Mouse (Mus musculus): ENCODE measurements at regions not wholly inside any gene's neighbourhood (a gene's known extent, or its start where the extent isn't known, plus 50 kb on each side); places are given as distances from the start of the nearest gene placed in this dataset.
"Not testable (repeated sequence)": the region's sequence is repeated elsewhere in the genome, so short reads cannot be mapped to it uniquely, and the experiment has no call there.

DNA sequence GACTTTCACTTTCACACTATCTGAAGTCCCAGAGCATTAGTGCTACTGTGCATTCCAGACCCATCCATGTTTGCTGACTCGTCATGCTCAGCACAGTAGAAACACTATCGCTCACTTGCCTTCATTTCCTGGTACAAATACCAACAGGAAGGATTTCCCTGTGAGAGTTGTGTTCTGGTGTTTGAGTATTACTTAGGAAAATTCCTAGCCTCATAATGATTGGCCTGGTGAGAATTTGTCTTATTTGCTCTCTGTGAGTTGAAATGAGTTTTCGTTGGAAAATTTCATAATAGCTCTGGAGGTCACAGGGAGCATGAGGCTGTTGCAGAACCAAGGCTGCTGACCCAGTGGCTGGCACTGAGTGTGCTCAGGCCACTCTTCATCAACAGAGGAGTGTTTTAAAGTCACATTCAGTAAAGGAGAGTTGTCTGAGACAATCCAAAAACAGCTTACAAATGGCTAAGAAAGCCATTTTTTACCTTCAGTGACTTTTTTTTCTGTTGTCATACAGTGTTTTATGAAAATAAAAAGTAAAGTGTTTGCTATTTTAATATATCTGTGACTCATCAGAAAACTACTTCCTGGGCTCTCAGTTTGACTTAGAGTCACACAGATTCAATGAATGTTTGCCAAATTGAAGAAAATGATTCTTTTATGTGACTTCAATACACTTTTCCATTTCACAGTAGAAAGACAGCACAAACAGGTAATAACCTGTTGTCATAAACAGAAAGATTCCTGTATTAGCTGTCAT lies 64.4 kb upstream of the Zcchc2 start:
- no peak overlapping the region for H3K9ac ChIP-seq
- H3K27ac ChIP-seq (replicated peaks) = no peak overlapping the region
- H3K36me3 ChIP-seq = no peaks in the 10 kb centered on the region
- H3K4me2 ChIP-seq = no peak overlapping the region
- ATAC-seq (ENCODE audit: low FRiP score, low read depth) = no peak
- no peaks in the 10 kb centered on the region for H3K4me1 ChIP-seq (replicated peaks)
- 76% methylated on average over 3 of the region's 3 CpGs for WGBS
- no peaks in the 10 kb centered on the region for H3K9me3 ChIP-seq
- no peak overlapping the region for H3K4me3 ChIP-seq
- H3K27me3 ChIP-seq = no peaks in the 10 kb centered on the region

DNA sequence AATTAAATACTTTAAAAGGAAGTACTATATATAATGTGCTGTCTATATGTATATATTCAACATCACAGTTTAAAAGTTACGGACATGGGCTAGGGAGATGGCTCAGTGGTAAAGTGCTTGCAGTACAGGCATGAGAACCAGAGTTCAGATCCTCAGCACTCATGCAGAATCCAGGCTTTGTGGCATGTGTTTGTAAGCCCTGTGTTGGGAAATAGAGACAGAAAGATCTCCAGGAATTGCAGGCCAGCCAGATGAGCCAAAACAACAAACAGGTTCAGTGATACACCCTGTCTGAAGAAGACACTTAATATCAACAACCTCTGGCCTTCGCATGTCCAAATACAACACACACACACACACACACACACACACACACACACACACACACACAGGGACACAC lies 63.3 kb upstream of the Zcchc2 start:
- WGBS = 96% methylated on average over 2 of the region's 2 CpGs
- ATAC-seq (ENCODE audit: low FRiP score, low read depth) = no peak
- H3K4me2 ChIP-seq = no peak overlapping the region

DNA sequence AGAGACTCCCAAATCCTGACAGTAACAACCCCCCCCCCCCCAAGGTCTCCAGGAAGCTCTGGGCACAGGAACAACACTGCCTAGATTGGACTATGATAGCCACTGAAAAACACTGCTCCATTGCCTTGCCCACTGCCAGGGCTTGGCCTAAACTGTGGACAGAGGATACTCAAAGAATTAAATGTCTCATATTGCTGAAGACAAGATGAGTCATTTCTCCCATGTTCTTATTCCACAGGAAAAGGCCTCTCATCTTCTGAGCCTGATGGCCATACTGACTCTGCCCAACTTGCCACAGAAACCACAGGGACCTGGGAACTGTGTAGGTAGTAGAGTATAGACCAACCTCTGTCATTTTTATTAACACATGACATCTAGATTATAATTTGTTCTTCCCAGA lies 59.4 kb upstream of the Zcchc2 start:
- no peak overlapping the region for H3K27ac ChIP-seq (replicated peaks)
- H3K4me2 ChIP-seq = no peak overlapping the region
- no peaks in the 10 kb centered on the region for H3K27me3 ChIP-seq
- H3K4me3 ChIP-seq = no peak overlapping the region
- no peaks in the 10 kb centered on the region for H3K36me3 ChIP-seq
- H3K9ac ChIP-seq = no peak overlapping the region
- no peaks in the 10 kb centered on the region for H3K9me3 ChIP-seq
- ATAC-seq (ENCODE audit: low FRiP score, low read depth) = no peak
- no peaks in the 10 kb centered on the region for H3K4me1 ChIP-seq (replicated peaks)

More for the DNA sequence above, 63.3 kb upstream of the Zcchc2 start:
- Histone ChIP-seq H3K27me3 (no peaks in the 10 kb centered on the region), H3K9ac (no peak overlapping the region), H3K36me3 (no peaks in the 10 kb centered on the region), H3K27ac (replicated peaks) (no peak overlapping the region), H3K9me3 (no peaks in the 10 kb centered on the region), H3K4me3 (no peak overlapping the region), H3K4me1 (replicated peaks) (no peaks in the 10 kb centered on the region)

DNA sequence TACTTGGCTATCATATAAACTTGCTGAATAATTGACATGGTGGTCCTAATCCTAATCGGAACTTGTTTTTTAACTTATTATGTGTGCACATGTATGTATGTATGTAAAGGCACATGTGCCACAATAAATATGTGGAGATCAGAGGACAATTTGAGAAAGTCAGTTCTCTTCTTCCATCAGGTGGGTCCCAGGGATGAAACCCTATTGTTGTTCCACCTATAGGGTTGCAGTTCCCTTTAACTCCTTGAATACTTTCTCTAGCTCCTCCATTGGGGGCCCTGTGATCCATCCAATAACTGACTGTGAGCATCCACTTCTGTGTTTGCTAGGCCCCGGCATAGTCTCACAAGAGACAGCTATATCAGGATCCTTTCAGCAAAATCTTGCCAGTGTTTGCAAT lies 56.0 kb upstream of the Zcchc2 start:
- H3K9me3 ChIP-seq; H3K36me3 ChIP-seq; H3K9ac ChIP-seq; H3K4me2 ChIP-seq; H3K27me3 ChIP-seq; H3K27ac ChIP-seq (replicated peaks); H3K4me3 ChIP-seq; ATAC-seq (ENCODE audit: low FRiP score, low read depth); H3K4me1 ChIP-seq (replicated peaks): not testable (repeated sequence)
- 95% methylated on average over 2 of the region's 2 CpGs for WGBS

Data from hindbrain, embryonic 15.5 days (tissue).